Mouse (Mus musculus): Measurements from ENCODE around the gene Spint5. TPM values are rescaled to one million over a fixed set of nuclear protein-coding genes. Genes with fewer than 3 reads are reported as not detected.

Gene Spint5
- total and polyA plus RNA-seq, 3 experiments, result 1.4 TPM; not detected in 2

GRCm38 (mm10) chr2:164733259-164733658, 18.2 kb downstream of the Spint5 start:
- TF ChIP-seq MEF2A (IDR thresholded peaks at IDR 0.05; ENCODE audit: borderline replicate concordance, low read depth, low read length) (no peak), POLR2A (IDR thresholded peaks at IDR 0.05; ENCODE audit: low read depth, low read length) (no peak), ZKSCAN1 (IDR thresholded peaks at IDR 0.05; ENCODE audit: borderline replicate concordance, low read depth, low read length) (no peak), SMC3 (IDR thresholded peaks at IDR 0.05; ENCODE audit: low read depth, low read length) (no peak), KAT2A (IDR thresholded peaks at IDR 0.05; ENCODE audit: insufficient replicate concordance, low read length) (no peak), BHLHE40 (IDR thresholded peaks at IDR 0.05; ENCODE audit: low read depth, low read length) (no peak), RCOR1 (conservative IDR thresholded peaks at IDR 0.05; ENCODE audit: low read depth, low read length) (no peak), GABPA (IDR thresholded peaks at IDR 0.05; ENCODE audit: insufficient replicate concordance, low read depth, low read length) (no peak), ZC3H11A (IDR thresholded peaks at IDR 0.05; ENCODE audit: low read depth, low read length) (no peak), ETS1 (conservative IDR thresholded peaks at IDR 0.05; ENCODE audit: low read depth, low read length) (no peak), CHD1 (IDR thresholded peaks at IDR 0.05; ENCODE audit: low read depth, low read length) (no peak), JUN (IDR thresholded peaks at IDR 0.05; ENCODE audit: insufficient read depth, low read depth, low read length) (no peak), IRF4 (IDR thresholded peaks at IDR 0.05; ENCODE audit: low read depth, low read length) (no peak), HCFC1 (IDR thresholded peaks at IDR 0.05; ENCODE audit: low read depth, low read length) (no peak), TCF12 (IDR thresholded peaks at IDR 0.05; ENCODE audit: low read depth, low read length) (no peak), RAD21 (IDR thresholded peaks at IDR 0.05; ENCODE audit: low read depth, low read length) (no peak)
- H3K79me2 ChIP-seq (replicated peaks; ENCODE audit: control insufficient read depth, extremely low read depth, insufficient read depth, poor library complexity, severe bottlenecking), result no peaks in the 10 kb centered on the region
- in situ Hi-C loops (cut with MboI; ENCODE audit: low pct_ligation_motif_present, low pct_unique_long_range_greater_than_20kb, low sequenced_read_pairs), result loop anchor here (25.0 kb wide), 1 partner anchor 321 kb away; the partner anchor contains the start of genes Matn4 and Rbpjl
- DNase-seq (ENCODE audit: extremely low read depth), result no peak
- dilution Hi-C loops (cut with MboI; ENCODE audit: extremely low pct_ligation_motif_present, extremely low pct_unique_long_range_greater_than_20kb, low sequenced_read_pairs), result no loop called here
- H3K4me3 ChIP-seq (replicated peaks in 1 of 3; ENCODE audit: low read depth in 2 of 3, low read length in 2 of 3, poor library complexity in 1 of 3), result no peak overlapping the region
- peaks cover 80% of the 10 kb centered on the region for H3K27me3 ChIP-seq (replicated peaks)
- 0 out of 4 replicates have a peak, but pooled peaks cover 0 to 2% of the 10 kb centered on the region in 2 experiments for H3K4me1 ChIP-seq (ENCODE audit: control insufficient read depth in 1 of 2, insufficient read depth in 2 of 2)
- H3K27ac ChIP-seq (ENCODE audit: insufficient read depth, low read depth), result no peak overlapping the region
- H3K9me3 ChIP-seq (replicated peaks; ENCODE audit: low read length), result no peaks in the 10 kb centered on the region
- no peak overlapping the region for H3K4me2 ChIP-seq (ENCODE audit: insufficient read depth, low read depth, poor library complexity, severe bottlenecking)
- no peaks in the 10 kb centered on the region for H3K36me3 ChIP-seq (replicated peaks in 1 of 2; ENCODE audit: control insufficient read depth in 1 of 2, insufficient read depth in 1 of 2, low read length in 1 of 2)
- H3K9ac ChIP-seq (ENCODE audit: insufficient read depth, low read depth), result no peak overlapping the region

GRCm38 (mm10) chr2:164734839-164735238, 19.7 kb downstream of the Spint5 start:
- TF ChIP-seq IRF4 (IDR thresholded peaks at IDR 0.05; ENCODE audit: low read depth, low read length), result no peak
- TF ChIP-seq MAX (IDR thresholded peaks at IDR 0.05; ENCODE audit: low read length), result no peak
- TF ChIP-seq MAZ (IDR thresholded peaks at IDR 0.05; ENCODE audit: low read depth, low read length), result no peak
- TF ChIP-seq ZNF384 (IDR thresholded peaks at IDR 0.05; ENCODE audit: low read depth, low read length), result no peak
- no peak for TF ChIP-seq PAX5 (IDR thresholded peaks at IDR 0.05; ENCODE audit: low read length)
- no peak for TF ChIP-seq HCFC1 (IDR thresholded peaks at IDR 0.05; ENCODE audit: low read depth, low read length)
- no peak for TF ChIP-seq RCOR1 (conservative IDR thresholded peaks at IDR 0.05; ENCODE audit: low read depth, low read length)
- no peak for TF ChIP-seq MYC (IDR thresholded peaks at IDR 0.05; ENCODE audit: low read depth, low read length)
- TF ChIP-seq SIN3A (IDR thresholded peaks at IDR 0.05; ENCODE audit: low read length), result no peak
- TF ChIP-seq MXI1 (IDR thresholded peaks at IDR 0.05; ENCODE audit: low read depth, low read length), result no peak
- TF ChIP-seq TBP (conservative IDR thresholded peaks at IDR 0.05; ENCODE audit: low read depth, low read length), result no peak
- TF ChIP-seq JUN (IDR thresholded peaks at IDR 0.05; ENCODE audit: insufficient read depth, low read depth, low read length), result no peak
- no peak for TF ChIP-seq ZMIZ1 (IDR thresholded peaks at IDR 0.05; ENCODE audit: low read depth, low read length)
- no peak for TF ChIP-seq EP300 (IDR thresholded peaks at IDR 0.05; ENCODE audit: low read length)
- TF ChIP-seq ZC3H11A (IDR thresholded peaks at IDR 0.05; ENCODE audit: low read depth, low read length), result no peak
- no peak for TF ChIP-seq JUND (conservative IDR thresholded peaks at IDR 0.05; ENCODE audit: low read depth, low read length)
- no peak for TF ChIP-seq RAD21 (IDR thresholded peaks at IDR 0.05; ENCODE audit: low read depth, low read length)
- no peak for TF ChIP-seq CTCF (conservative IDR thresholded peaks at IDR 0.05 in 1 of 2, IDR thresholded peaks at IDR 0.05 in 1 of 2; ENCODE audit: low read depth in 2 of 2, low read length in 2 of 2)
- TF ChIP-seq CHD2 (IDR thresholded peaks at IDR 0.05; ENCODE audit: low read length), result no peak
- DNase-seq (ENCODE audit: extremely low read depth), result no peak
- Histone ChIP-seq H3K27me3 (replicated peaks) (peaks cover 83% of the 10 kb centered on the region), H3K9ac (ENCODE audit: insufficient read depth, low read depth) (no peak overlapping the region), H3K4me1 (ENCODE audit: control insufficient read depth in 1 of 2, insufficient read depth in 2 of 2) (no peaks in the 10 kb centered on the region), H3K4me3 (replicated peaks in 1 of 3; ENCODE audit: low read depth in 2 of 3, low read length in 2 of 3, poor library complexity in 1 of 3) (no peak overlapping the region), H3K79me2 (replicated peaks; ENCODE audit: control insufficient read depth, extremely low read depth, insufficient read depth, poor library complexity, severe bottlenecking) (no peaks in the 10 kb centered on the region), H3K36me3 (replicated peaks in 1 of 2; ENCODE audit: control insufficient read depth in 1 of 2, insufficient read depth in 1 of 2, low read length in 1 of 2) (no peaks in the 10 kb centered on the region), H3K27ac (ENCODE audit: insufficient read depth, low read depth) (no peak overlapping the region), H3K4me2 (ENCODE audit: insufficient read depth, low read depth, poor library complexity, severe bottlenecking) (no peak overlapping the region), H3K9me3 (replicated peaks; ENCODE audit: low read length) (no peaks in the 10 kb centered on the region)
- in situ Hi-C loops (cut with MboI; ENCODE audit: low pct_ligation_motif_present, low pct_unique_long_range_greater_than_20kb, low sequenced_read_pairs) (loop anchor here (25.0 kb wide), 1 partner anchor 323 kb away; the partner anchor contains the start of genes Matn4 and Rbpjl), dilution Hi-C loops (cut with MboI; ENCODE audit: extremely low pct_ligation_motif_present, extremely low pct_unique_long_range_greater_than_20kb, low sequenced_read_pairs) (no loop called here)
